Mouse (Mus musculus) monocyte, adult 2 months (primary cell): ENCODE results near the gene Ecel1.

Source experiments
- DNase-seq, 2 experiments: peaks; one replicate each; pipeline ENCODE4 v3.0.0; 2022; ENCODE audit warnings: low spot score in 2 of 2, low read depth in 1 of 2

The Ecel1 gene

GRCm38 (mm10) chr1:87156199-87156587, at the start of gene Ecel1:
TSS of gene Ecel1 (minus strand) at chr1:87156521.
- DNase-seq: no peak

DNA sequence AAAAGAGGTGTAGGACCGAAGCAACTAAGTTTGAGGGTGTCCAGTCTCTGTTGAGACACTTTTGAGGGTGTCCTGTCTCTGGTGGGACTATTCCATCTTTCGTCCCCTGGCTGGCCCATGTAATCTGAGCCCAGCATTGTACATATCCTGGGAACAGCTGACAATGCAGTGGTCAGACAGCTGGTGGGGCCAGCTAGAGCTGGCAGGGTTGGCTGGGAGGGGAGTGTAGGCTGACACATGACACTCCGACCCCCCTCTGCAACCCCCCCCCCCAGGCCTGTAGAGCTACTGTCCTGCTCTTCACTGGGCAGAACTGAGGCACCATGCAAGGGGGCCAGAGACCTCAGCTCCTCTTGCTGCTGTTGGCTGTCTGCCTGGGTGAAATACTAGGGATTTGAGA, 49.2 kb upstream of the Ecel1 start:
- no peak for DNase-seq

- no peak for DNase-seq
Observed at GRCm38 (mm10) chr1:87205038-87205437, 48.7 kb upstream of the Ecel1 start.

DNA sequence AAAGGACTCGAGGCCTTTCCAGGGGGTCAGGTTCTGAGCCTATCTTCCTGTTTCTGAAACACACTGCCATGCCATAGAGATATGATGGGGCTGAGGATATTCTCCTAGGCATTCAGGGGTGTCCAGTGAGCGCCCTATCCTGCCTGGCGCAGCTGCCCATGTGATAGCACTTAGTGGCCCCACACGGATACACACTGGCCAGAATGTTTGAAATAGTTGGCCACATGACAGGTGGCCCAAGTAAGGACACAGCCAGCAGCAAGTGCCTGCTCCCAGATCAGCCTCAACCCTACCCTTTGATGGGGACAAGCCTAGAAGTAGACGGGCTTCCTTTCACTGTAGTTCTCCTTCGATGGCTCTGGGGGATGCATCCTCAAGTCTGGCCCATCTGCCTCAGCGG, 48.1 kb upstream of the Ecel1 start, which contains the start of gene Chrng:
Chrng (plus strand) TSS at position 193 of the 400 bp plus-strand sequence.
- DNase-seq: no peak

DNA sequence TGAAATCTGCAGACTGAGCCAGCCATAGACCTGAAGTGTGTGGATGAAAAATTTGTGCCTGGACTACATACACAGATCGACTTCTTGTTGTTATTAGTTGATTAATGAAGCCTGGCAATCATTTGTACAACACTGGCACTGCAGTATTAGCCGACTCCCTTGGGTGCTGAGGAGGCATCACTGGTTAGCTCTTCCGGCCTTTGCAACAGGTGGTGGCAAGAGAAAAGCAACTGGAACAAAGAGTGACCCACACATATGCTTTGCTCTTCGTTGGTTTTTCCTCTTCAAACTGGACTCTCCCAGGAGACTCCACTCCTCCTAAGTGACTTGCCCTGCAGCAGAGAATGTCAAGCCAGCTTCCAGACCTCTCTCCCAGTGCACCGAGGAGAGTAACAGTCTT, 47.5 kb upstream of the Ecel1 start:
- no peak for DNase-seq

DNA sequence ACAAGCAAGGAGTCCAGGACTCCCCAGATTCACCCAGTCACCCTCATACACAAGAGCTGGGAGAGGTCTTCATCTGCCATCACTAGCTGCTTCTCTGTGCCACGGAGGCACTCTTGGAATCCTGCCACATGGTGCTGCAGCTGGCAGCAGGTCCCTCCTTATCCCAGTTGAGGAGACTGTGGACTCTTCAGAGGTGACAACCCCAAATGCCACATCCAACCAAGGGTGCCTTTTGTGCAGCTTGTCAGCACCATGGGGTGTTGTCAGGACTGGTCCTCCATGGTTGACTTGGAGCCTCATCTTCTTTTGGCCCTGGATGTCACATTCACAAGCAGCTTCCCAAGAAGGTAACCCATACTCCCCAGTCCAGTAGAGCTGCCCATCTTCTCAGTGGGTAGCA, 45.5 kb upstream of the Ecel1 start:
- no peak for DNase-seq

DNA sequence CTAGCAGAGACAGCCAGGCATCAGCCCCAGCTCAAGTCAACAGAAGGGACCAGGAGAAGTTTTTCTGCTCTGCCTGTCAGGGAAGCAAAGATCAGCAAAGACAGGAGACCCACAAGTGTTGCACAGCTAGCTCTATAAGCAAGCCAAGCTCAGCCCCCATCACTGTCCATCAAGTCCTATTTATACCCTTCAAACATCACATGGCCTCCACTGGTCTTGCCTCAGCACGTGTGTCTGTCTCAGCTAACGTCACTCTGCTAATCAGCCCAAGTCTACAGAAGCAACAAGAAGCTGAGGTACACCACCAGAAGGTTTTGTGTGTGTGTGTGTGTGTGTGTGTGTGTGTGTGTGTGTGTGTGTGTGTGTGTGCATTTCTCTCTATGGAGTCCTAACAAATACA, 44.5 kb upstream of the Ecel1 start:
- no peak for DNase-seq

DNA sequence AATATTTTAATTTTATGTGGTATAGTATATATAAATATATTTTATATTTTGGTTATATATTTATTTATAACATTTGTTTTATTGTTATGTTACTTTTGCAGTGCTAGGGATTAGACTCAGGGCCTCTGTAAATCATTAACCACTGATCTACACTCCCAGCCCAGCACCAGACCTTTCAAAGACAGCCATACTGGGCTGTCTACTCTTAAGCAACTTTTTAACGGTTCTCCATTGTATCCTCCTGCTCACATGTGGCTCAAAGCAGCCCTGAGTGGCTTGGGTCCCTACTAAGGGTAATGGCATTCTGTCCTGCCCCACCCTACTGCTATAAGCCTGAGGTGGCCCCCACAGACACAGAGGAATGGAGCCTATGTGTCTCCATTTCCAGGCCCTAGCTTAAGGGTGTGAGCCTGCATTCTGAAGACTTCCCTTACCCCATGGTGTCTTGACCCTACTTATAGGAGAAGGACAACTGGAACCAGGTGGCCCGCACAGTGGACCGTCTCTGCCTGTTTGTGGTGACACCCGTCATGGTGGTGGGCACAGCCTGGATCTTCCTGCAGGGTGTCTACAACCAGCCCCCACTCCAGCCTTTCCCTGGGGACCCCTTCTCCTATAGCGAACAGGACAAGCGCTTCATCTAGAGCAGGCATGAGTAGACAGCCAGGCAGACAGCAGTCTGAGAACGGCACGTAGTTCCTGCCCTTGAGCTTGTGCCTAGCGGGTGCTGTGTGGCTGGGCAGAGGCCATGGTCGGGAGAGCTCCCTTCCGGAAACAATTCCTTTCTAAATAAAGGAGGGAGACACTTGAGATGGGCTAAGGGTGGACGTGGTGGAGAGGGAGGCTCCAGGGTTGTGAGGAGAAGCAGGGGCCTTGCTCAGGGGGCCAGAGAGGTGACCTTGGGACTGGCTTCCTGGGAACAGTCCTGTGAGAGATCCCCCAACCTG, 42.1 kb upstream of the Ecel1 start:
- DNase-seq: no peak

GRCm38 (mm10) chr1:87197296-87197695, 41.0 kb upstream of the Ecel1 start:
- DNase-seq: no peak

DNA sequence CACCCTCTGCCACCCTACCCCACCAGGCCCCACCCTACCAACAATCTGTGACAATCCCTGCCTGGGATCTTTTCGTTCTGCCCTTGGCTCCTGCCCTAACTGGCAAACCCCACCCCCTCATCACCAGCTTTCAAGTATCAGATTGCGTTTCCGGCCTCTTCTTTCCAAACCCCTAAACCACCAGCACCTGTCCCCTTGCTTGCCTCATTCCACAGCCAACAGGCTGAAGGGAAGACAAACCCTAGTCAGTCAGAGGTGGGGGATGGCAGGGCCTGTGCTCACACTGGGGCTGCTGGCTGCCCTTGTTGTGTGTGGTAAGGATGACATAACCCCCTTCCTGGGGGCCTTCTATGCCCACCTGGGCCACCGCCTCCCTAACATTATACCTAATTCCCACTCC, 34.1 kb upstream of the Ecel1 start, which contains the start of gene Chrnd:
Chrnd (plus strand) TSS at position 179 of the 400 bp plus-strand sequence.
- no peak for DNase-seq

GRCm38 (mm10) chr1:87187037-87187355, 30.7 kb upstream of the Ecel1 start:
- DNase-seq: peak in 1 of 2 experiments; percentile 31

DNA sequence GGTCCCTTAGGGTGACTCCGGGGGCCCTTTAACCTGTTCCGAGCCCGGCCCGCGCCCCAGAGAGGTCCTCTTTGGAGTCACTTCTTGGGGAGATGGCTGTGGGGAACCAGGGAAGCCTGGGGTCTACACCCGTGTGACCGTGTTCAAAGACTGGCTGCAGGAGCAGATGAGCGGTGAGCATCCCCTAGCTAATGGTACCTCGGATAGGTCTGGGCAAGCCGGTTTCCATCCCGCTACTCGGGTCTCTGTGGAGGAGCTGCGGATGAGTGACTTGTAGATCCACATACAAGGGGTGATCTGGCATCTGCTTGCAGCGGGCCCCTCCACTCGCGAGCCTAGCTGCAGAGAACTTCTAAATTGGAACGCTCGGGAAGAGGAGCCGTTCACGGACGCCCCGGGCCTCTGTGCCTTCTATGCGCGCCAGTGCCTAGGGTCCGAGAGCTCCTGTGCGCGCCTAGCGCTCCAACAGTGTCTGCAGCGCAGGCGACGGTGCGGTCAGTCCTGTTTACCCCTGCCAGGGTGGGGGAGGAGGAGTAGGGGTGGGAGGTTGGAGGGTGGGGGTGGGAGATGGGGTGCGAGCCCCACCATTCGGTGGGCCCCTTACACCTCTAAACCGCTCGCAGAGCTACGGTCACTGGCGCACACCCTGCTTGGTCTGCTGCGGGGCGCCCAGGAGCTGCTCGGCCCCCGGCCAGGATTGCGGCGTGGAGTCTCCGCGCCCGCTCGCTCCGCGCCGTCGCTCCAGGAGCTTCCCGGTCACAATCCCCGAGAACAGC, 30.1 kb upstream of the Ecel1 start:
- no peak for DNase-seq

- DNase-seq: no peak
Observed at GRCm38 (mm10) chr1:87185526-87185925, 29.2 kb upstream of the Ecel1 start.

GRCm38 (mm10) chr1:87184751-87185139, 28.4 kb upstream of the Ecel1 start:
- DNase-seq: peak in 1 of 2 experiments; percentile 44

DNA sequence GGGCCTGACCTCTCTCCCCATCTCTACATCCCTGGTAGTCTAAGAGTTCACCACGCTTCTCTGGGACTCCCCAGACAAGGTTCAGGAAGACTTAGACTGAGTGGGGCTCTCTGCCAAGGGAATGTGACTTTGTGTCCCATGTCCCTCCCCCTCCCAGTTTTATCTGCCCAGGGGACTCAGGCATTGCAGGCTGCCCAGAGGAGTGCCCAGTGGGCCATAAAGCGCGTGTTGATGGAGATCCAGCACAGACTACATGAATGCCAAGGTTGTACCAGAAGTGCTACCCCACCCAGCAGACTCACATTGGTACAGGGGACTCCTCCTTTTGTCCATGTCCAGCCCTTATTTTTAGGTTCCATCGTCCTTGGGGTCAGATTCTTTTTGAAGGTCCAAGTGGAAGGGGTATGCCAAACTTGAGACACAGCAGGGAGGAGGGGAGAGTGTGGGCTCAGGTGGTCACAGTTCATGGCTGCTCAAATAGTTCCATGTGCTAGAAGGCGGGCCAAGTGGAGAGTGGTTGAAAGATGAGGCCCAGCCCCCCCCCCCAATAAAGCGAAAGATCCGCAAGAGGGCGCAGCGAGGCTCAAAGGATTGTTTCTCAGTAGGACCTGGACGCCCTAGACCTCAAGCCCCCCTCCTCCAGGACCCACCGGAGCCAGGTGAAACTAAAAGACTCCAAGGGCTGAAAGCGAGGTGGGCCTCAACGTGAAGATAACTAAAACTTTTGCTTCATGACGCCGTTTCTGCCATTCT, 27.9 kb upstream of the Ecel1 start:
- DNase-seq: no peak

- no peak for DNase-seq
Observed at GRCm38 (mm10) chr1:87183013-87183412, 26.7 kb upstream of the Ecel1 start, which contains the start of gene Prss56. TSS of gene Prss56 (plus strand) at chr1:87183313.

- DNase-seq: no peak
Observed at GRCm38 (mm10) chr1:87180896-87181295, 24.6 kb upstream of the Ecel1 start.

DNA sequence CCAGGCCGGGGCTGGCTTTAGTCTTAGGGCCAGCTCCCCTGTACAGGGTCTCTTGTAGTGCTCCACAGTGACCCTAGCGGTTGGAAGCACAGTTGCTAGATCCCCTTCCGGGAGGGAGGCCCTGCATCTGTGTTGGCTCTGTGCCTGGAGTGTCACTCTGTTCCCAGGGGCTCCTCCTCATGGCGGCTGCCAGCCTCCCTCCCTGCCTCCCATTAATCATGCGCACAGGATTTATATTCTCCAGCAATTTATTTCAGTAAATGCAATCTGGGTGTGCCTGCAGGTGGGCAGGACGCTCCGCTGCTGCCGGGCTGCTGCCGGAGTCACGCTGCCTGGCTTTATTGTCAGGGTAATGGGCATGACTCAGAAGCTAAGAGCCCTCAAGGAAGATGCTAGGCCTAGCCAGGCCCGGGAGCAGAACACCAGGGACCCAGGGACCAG, 19.6 kb upstream of the Ecel1 start:
- no peak for DNase-seq

- DNase-seq: peak in 1 of 2 experiments; percentile 48
Observed at GRCm38 (mm10) chr1:87174006-87174955, 18.0 kb upstream of the Ecel1 start.

GRCm38 (mm10) chr1:87172316-87172715, 16.0 kb upstream of the Ecel1 start:
- DNase-seq: no peak
